Mouse (Mus musculus) cerebellum, postnatal 36 days (tissue): ENCODE measurements around the gene Arid2.
"Not testable (repeated sequence)": the region's sequence is repeated elsewhere in the genome, so short reads cannot be mapped to it uniquely, and the experiment has no call there.

Experiments used
- DNase-seq, 2 experiments: peaks; one replicate each; pipeline ENCODE4 v3.0.0; 2021 to 2022; ENCODE audit warnings: mixed read lengths in 2 of 2

The Arid2 gene

DNA sequence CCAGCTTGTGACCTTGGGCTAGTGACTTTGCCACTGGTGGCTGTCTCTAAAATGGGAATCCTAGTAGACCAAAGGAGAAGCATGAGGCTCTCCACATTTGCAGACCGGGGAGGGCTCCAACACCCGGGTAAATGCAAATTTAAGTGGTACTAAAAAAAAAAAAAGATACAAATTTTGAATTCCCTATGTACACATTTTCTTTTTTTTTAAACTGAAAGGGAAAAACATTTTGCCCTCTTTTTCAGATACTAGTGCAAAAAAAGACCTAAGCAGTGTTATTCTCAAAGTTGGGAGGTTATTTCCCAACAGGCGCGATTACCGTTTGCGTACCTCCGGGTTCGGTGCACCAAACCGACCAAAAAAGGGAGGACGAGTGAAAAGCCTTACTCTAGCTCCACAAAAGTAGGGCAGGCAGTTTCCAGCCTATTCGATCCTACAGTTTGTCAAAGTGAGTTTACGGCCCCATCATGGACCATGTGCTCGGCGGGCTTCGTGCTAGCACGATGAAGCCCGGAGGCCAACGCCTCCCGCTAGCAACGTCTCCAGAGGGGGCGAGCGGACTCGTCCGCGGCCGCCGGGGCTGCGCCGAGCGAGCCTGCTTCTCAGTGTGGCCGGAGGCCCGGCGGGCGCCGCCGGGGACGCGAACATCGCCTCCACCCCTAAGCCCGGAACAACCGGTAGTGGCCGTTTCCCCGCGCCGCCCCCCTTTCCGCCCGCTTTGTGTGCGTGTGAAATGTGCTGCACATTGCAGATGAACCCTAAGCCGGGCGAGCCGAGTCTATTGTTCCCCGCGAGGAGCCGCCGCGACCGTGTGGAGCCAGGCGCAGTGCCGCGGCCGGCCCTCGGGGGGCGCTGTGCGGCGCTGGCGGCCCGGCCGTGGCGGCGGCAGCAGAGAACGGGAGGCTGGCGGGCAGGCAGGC, 1.0 kb upstream of the Arid2 start:
- DNase-seq: peak; percentile 91 to 93

DNA sequence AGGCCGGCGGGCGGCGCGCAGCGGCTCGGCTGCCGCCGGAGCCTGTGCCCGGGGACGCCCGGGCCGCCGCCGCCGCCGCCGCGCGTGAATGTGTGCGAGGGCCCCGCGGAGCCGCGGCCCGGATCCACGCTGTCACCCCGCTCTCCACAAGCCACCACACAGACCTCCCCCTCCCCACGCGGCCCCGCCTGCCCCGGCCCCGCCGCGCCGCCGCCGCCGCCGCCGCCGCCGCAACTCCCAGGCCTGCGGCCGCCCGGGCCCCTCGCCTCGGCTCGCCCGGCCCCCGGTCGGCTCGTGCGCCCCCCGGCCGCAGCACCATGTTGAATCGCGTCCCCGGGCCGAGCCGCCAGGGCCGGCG, 404 bp upstream of the Arid2 start:
- no peak for DNase-seq

DNA sequence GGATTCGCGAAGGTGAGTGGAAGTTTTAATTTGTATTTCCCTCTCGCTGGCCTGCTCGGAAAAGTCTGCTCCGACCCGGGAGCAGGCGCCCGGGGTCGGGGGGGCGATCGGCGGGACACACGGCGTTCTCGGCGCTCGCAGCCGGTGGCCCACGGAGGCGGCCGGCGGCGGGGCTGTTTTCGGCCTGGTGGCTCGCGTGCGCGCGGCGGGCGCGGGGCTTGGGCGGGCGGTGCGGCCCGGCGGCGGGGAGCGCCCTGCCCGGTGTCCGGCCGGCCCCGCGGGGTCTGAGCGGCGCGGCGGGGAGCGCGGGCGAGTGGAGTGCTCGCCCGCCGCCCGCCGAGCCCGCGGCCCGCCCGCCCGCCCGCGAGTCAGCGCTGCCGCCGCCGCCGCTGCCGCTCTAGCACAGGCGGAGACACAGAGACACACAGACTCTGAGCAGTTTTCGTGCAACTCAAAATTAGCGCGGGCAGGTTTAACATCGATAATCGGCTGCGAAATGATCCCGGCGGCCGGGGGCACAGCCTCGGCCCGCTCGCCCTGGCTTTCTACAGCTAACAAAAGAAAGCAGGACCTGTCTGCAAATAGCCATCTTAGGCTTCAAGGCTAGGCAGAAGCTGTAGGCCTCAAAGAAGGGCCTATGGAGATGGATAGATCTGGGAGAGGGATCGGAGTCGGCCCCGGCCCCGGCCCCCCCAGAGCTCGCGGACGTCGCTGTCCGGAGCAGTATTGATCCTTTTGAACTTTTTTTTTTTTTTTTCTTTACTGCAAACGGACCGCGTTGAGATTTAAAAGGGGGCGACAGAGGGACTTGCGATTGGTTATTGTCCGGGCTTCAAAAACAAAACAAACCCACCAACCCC, 888 bp downstream of the Arid2 start:
- peak; percentile 52 to 65 for DNase-seq

DNA sequence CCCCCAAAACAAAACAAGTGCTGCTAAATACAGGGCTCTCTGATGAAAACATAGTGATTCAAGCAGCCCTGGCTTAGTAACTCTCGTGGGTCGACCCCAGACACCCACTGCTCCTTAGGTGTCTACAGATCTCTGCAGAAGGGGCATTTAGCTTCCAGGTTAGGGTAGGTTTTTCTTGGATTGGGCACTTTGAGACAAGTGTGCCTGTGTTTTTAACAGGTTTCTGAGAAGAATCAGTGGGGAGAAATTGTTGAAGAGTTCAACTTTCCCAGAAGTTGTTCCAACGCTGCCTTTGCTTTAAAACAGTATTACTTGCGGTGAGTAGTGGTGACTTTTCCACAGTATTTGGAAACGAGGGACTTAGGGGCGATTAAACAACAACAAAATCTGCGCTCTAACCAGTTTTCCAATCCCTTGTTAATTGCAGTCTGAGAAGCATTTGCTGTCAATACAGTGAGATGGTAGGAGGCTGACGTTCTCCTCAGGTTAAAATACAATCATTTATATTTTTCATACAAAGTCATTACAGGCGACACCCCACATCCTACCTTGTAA, 1.6 kb downstream of the Arid2 start:
- no peak for DNase-seq

DNA sequence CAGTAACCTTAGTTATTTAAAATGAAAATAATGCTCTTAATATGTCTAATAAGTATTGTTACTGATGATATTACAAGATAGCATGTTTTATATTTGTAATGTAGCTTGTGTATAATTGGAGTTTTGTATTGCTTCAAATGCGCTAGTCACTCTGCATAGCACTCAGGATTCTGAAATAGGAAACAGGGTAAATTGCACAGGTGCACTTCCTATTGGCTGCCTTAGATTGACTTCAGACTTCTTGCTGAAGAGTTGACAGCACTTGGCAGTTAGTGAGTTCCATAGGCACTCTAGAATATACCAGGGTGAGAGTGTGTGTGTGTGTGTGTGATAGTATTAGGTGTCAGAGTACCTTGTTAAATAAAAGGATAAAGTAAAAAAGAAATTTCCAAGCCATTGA, 2.7 kb downstream of the Arid2 start:
- no peak for DNase-seq

DNA sequence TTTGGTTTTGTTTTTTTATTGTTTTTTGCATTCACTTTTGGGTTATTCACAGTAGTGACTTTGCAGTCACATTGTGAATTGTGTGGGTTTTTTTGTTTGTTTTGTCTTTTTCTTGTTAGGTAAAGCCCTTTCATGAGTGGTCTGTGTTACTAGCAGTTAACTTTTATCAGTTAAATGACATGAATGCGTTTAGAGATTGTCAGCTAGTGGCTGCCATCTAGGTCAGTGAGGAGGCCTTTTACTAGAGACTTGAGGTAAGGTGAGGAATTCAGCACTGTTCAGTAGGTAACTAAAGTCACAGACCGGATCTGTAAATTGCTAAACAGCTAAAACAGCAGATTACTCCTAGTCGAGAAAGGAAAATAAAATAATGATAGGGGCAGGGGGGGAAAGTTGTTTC, 6.1 kb downstream of the Arid2 start:
- DNase-seq: no peak

DNA sequence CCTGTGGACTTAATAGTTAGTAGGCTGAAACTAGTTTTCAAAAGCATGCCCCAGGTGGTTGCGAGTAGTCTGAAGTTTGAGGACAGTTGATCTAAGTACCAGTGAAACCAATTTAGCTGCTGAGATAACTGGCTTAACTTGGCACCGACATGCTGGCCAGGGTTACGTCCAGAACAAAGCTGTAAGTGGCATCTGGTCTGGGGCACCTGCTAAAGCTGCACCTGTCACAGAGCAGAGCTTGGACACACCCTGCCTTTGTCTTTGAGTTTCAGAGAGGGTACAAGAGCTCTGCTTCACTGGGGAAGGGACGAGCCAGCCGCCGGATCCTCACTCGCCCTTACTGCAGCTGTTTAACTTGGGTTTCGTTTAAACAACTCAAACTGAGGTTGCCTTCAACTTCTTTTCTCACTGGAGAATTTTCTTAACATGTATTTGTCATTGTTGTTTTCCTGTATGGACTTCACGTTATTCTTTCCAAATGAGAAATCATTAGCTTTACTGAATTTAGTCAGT, 9.8 kb downstream of the Arid2 start:
- no peak for DNase-seq

DNA sequence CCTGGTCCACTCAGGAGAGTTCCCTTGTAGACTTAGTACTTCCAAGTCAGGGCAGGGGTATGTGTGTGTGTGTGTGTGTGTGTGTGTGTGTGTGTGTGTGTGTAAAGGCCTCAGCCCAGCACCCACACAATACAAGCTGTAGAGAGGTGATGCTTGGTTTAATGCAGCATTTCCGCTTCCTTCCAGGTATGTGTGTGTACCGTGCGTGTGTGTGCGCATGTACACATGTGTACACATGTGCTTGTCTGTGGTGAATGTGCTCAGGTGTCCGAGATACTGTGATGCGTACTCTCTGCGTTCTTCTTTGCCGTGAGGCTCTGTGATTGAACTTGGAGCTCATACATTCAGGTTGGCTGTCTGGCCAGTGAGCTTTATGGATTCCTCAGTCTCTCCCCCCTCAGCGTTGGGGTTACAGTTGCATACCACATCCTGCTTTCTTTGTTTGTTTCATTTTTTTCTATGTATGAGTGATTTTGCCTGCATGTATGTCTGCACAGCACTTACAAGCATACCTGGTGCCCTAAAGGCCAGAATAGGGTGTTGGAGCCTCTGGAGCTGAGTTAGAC, 10.4 kb downstream of the Arid2 start:
- no peak for DNase-seq

DNA sequence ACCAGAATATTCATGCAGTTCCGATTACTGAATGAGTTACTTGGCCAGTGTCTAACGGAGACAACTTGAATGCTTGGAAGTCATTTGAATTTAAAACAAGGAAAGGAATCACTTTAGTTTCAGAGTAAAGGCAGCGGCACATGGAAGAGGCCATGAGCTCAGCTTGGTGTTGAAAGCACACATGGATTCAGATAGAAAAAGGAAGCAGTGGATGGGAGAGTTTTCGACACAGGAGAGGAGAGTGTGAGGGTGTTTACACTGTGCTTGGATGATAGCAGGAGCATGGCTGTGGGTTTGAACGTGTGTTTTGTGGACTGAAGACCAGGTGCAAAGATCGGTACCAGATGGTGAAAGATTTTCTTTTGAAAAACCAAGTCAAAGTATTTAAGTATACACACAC, 22.0 kb downstream of the Arid2 start:
- no peak for DNase-seq

DNA sequence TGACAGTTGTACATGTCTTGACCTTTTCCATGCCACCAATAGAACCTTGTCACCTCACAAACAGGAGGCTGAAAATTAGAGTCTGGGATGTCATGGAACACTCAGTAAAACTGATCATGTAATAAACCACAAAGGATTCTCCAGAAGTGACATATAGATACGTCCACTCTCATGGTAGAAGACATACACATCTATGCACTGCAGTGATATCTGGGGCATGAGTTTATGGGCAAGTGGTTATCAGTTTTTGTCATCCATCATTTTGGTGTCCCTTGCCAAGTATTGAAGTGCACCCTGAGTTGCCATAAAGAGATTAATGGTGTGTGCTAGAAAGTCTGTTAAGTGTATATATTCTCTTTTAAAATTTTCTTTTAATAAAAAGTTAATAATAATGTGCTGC, 25.6 kb downstream of the Arid2 start:
- no peak for DNase-seq

DNA sequence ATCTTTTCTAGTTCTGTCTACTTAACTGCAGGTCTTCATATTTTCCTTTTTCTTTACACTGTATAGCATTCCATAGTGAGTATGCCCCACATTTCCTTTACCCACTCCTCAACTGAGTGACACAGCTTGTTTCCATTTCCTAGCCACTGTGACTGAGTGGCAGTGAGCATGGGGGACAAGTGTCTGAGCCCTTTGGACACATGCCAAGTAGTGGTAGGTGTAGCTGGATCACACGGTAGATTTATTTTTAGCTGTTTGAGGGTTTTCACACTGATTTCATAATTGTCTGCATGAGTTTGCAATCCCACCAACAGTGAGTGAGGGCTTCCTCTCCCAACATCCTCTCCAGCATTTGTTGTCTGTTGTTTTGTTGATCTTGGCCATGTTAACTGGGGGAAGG, 28.3 kb downstream of the Arid2 start:
- DNase-seq: no peak

DNA sequence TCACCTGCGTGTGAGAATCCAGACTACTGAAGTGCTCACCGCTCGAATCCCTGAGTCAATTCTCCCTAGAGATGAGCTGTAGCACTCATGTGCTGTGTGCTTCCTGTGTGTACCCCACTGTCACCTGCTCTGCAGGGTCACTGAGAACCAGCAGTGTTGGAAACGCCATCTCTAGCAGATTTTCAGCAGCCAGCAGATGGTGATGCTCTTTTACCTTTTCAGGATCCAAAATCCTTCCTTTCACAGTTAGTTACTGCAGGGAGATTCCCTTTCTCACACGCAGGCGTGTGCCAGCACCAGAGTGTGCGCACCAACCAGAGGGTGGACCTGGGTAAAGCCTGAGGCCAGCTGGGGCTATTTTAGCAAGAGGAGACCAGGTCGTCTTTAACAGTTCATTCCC, 32.0 kb downstream of the Arid2 start:
- DNase-seq: peak; percentile 43 to 50

DNA sequence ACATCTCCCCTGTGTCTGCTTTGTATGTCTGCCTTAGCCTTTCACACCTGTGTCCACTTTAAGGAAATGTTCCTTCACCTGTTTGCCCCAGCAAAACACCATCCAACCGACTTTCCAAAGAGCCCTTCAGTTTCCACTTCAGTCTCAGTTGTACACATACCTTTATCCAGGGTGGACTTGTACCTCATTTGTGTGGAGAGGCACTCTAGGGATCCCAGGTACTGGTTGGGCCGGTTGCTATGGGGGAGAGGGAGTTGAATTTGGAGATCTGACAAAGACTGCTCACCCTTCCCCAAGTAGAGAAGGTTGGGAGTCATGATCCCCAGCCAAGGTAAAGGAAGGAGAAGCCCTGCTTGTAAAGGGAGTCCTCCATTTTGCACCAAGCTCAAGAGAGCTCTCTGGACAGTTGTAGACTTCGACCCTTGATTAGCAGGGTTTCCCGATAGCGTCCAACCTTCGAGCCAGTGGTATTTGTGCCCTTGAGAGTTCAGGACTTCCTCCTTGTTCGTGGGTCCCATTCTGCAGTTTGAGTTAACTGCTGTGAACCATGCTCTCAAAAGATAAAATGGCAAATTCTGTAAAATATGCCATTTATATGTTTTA, 38.5 kb downstream of the Arid2 start:
- no peak for DNase-seq

DNA sequence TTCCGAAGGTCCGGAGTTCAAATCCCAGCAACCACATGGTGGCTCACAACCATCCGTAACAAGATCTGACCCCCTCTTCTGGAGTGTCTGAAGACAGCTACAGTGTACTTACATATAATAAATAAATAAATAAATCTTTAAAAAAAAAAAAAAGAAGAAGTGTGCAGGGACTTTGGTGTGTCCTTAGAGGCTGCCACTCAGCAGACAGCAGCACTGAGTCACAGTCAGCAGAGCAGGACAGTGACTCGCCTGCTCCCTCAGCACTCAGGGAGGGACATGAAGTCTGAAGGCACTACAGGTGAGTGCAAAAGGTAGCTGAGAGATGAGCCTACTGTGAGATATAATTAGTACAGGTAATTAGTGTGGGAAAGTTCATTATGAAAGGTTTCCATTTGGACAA, 41.4 kb downstream of the Arid2 start:
- not testable (repeated sequence) for DNase-seq

DNA sequence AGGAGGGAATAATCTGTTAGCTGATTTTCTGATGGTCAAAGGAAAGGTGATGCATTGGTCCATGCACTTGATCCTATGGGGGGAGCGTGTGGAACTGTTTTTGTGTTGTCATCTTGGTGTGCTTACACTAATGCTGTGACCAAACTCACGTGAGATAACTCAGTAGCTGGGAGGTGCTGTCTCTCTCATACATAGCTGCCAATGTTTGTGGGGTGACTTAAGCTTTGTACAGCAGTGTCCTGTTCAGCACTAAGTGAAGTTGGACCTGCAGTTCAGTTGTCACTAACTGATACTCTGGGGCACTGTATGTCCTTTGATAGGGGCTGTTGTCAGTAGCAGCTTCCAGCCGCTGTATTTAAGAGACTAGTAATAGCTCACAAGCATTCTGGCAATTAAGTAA, 43.2 kb downstream of the Arid2 start:
- DNase-seq: no peak

DNA sequence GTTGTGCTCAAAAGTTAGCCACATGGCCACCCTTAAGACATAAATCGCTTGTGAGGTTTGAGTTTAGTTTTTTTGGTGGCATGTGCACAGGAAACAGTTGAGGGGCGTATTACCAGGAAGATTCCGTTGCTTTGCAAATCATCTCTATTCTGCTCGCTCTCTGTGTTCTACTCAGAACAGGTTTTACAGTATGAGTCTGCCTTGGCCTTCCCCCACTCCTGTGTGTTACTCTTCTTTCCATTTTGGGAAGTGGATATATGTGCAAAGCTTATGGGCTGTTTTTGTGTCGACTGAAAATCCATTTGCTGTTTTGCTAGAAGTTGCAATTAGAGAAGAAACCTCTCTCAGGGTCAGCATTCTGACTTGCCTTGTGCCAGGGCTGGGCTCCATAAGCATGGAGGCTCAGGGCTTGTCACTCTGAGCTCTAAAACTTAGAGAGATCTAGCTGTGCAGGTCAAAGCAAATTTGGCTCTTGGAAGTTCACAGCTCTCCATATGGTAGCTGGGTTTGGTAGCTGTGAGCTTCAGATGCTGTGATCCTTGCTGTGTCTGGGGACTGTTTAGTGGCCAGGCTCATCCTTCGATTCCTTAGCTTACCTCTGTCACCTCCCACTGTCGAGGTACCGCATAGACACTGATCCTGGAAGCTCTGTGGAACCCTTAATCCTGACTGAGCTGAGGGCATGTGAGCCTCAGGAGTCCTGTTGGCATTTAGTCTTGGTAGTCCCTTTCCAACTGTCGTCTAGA, 45.3 kb downstream of the Arid2 start:
- DNase-seq: no peak

DNA sequence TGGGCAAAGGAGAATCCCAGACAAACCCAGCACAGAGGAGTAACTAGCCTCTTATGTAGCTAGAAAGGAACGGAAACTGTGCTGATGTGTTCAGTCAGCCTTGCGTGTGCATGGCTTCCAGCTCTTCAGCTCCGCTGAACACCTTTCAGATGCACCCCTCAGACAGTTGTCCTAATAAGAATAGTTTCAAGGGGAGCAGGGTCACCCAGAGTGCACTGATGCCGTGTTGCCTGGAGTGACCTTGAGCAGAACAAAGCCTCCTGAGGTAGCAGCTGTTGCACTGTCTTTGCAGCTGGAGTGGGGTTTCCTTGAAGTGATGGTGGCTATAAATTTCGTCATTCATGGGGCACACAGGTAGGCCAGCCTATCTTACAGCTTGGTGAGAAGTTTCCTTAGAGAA, 46.0 kb downstream of the Arid2 start:
- no peak for DNase-seq

DNA sequence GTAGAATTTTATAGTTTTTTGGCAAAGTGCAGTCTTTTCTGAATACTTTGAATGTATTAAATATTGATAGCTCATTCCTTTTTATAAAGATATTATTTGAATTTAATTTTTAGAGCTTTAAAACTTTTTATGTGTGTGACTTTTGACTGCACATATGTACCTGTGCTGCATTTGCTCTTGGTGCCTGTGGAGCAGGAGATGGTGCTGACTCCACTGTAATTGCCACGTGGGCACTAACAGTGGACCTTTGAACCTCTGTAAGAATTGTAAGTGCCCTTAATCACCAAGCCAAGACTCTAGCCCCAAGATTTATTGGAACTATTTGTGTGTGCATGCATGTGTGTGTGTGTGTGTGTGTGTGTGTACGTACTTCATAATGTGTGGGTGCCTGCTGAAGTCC, 53.6 kb downstream of the Arid2 start:
- DNase-seq: no peak

DNA sequence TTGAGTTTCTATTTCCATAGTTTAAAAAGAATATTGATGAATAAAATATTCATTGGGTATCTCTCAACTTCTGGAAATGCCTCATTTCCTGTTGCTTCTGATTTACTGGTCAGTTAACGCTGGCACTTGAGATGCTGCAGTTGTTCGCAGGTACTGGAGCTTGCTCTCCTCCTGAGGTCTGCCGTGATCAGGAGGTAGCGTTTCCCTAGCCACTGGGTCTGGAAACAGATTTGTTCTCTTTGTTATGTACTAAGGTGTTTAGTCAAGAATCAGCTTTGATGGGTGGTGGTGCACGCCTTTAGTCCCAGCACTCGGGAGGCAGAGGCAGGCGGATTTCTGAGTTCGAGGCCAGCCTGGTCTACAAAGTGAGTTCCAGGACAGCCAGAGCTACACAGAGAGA, 54.8 kb downstream of the Arid2 start:
- DNase-seq: no peak

DNA sequence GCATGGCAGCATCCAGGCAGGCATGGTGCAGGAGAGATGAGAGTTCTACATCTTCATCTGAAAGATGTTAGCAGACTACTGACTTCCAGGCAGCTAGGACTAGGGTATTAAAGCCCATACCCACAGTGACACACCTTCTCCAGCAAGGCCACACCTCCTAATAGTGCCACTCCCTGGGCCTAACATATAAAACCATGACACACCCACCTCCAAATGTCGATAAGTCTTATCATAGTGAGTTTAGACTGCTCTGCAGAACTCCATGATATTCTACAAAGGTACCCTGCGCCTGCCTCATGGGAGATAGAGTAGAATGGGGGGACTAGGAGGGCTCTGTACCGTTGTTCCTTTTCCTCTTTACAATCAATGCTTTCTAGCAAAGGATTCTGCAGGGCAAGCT, 55.6 kb downstream of the Arid2 start:
- no peak for DNase-seq

DNA sequence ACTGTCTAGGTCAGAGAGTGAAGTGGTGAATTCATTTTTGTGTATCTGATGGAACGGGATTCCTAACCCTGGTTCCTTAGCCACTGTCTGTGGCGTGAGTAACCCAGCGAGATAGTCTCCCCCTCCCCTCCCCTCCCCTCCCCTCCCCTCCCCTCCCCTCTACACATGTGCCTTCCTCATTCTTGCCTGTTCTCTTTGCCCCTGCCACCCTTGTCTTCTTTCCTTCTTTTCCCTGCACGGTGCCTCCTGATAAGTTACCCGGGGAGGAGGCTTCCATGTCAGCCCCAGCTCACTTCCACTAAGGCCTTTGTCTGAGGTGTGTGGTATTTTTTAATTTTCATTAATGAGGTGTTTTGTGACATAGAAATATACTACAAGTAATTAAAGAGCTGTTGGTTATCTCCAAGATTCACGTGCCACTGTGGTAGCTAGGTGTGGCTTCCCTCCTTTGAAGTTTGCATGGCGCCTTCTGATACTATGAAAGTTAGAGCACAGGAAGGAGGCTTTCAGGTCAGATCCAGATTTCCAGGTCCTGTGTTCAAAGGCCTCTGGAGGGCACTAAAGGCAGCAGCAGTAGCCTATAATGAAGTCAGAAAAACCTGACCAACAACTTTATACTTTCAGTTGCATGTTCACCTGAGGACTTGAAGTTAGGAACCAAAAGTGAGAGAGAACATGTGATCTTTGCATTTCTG, 57.4 kb downstream of the Arid2 start:
- DNase-seq: no peak
